ENCODE assay signal across 27 mouse cellular contexts in the genomic region with DNA sequence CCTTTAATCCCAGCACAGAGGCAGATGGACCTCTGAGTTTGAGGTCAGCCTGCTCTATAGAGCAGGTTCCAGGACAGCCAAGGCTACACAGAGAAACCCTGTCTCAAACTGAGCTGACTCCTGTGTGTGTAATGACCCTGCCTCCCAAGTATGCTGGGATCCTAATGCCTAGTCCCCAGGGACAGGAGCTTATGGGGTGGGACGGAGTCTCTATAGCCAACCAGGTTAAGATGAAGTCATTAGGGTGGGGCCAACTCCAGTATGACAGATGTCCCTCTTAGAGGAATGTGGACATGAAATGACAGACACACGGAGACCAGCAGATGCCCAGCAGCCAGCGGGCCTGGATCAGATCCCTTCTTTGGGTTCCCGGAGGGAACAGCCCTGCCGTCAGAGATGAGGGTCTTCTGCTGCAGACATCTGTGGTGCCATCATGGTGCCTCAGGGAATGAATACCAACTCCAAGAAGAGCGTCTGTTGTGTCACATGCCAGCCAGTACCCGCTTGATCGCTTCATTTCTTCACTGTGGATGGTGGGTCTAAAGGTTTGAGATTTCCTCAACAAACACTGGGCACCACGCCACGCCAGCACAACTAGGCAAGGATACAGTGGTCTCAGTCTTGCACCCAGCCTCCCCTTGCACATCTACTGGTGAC. TPM values are rescaled to one million over a fixed set of nuclear protein-coding genes. Genes with fewer than 3 reads are reported as not detected.
DNase-seq lines count a peak whose midpoint lies in the region; ATAC-seq and TF ChIP-seq lines count a peak whose summit lies in the region.
"Had no signal": no experiment of that assay in that cellular context is flagged by ENCODE, and none has a peak within 500 bp of the region (broad histone marks: within the 10 kb centered on the region; RNA-seq: fewer than 3 reads in every experiment).

No protein-coding gene starts in this region.

- H3K9me3 ChIP-seq in hindbrain, embryonic 16.5 days (ENCODE audit: control insufficient read depth, low read length) = no peaks in the 10 kb centered on the region
- H3K9me3 ChIP-seq in hindbrain, embryonic 14.5 days (ENCODE audit: control insufficient read depth, low read length) = no peaks in the 10 kb centered on the region
- H3K9me3 ChIP-seq: embryonic facial prominence, embryonic 15.5 days; heart, embryonic 10.5 days; limb, embryonic 10.5 days; stomach, embryonic 15.5 days had no signal

- H3K27ac ChIP-seq in hindbrain, embryonic 16.5 days (ENCODE audit: low read depth, low read length) = no peak overlapping the region; the same call in 1 of the 2 replicates
- H3K27ac ChIP-seq in hindbrain, embryonic 14.5 days = no peak overlapping the region; the same call in 1 of the 2 replicates
- no peak overlapping the region for H3K27ac ChIP-seq in gastrocnemius, adult 2 months
- H3K27ac ChIP-seq: embryonic facial prominence, embryonic 15.5 days; heart, embryonic 10.5 days; limb, embryonic 10.5 days; stomach, embryonic 15.5 days had no signal

- no peak overlapping the region for H3K4me2 ChIP-seq in hindbrain, embryonic 16.5 days (ENCODE audit: low read length)
- no peak overlapping the region for H3K4me2 ChIP-seq in hindbrain, embryonic 14.5 days (replicated peaks)
- H3K4me2 ChIP-seq: embryonic facial prominence, embryonic 15.5 days; stomach, embryonic 15.5 days had no signal

- intact Hi-C loops in gastrocnemius, adult 2 months (cut with DNase I) = no loop called here

- no peak overlapping the region for H3K4me3 ChIP-seq in hindbrain, embryonic 16.5 days (ENCODE audit: low read length)
- no peak overlapping the region for H3K4me3 ChIP-seq in hindbrain, embryonic 14.5 days (replicated peaks; ENCODE audit: low read length)
- no peak overlapping the region for H3K4me3 ChIP-seq in gastrocnemius, adult 2 months
- H3K4me3 ChIP-seq: embryonic facial prominence, embryonic 15.5 days; heart, embryonic 10.5 days; limb, embryonic 10.5 days; stomach, embryonic 15.5 days had no signal

- no peak overlapping the region for H3K9ac ChIP-seq in hindbrain, embryonic 16.5 days (ENCODE audit: low read depth, low read length)
- H3K9ac ChIP-seq in hindbrain, embryonic 14.5 days = no peak overlapping the region
- H3K9ac ChIP-seq: embryonic facial prominence, embryonic 15.5 days; liver, postnatal 0 days; stomach, embryonic 15.5 days had no signal

- DNase-seq in cerebellum, postnatal 10 days = peak; percentile 78
- no peak for DNase-seq in cerebellum, adult 18-20 months
- no peak for DNase-seq in hindbrain, embryonic 14.5 days (ENCODE audit: low spot score)
- DNase-seq in right cerebral cortex, postnatal 4 days = peak; percentile 59
- DNase-seq in right cerebral cortex, adult 2 months (ENCODE audit: low spot score in 2 of 2) = no peak
- DNase-seq in gastrocnemius, adult 2 months = no peak
- DNase-seq: adrenal gland, adult 8-10 months; cerebellum, adult 9-11 months; embryo, embryonic 11 days; heart, postnatal 10 days; kidney, adult 2 months; kidney, postnatal 14 days; liver, postnatal 0 days; lung, postnatal 10 days; right cerebral cortex, postnatal 25 days; thymus, adult 18-20 months had no signal

- no peak for TF ChIP-seq CTCF in gastrocnemius, adult 2 months (IDR thresholded peaks at IDR 0.05)

- 77% methylated on average over 10 of the region's 10 CpGs for WGBS in hindbrain, embryonic 16.5 days
- 71% methylated on average over 10 of the region's 10 CpGs for WGBS in hindbrain, embryonic 14.5 days

- peak; percentile 35; the same call in 1 of the 2 replicates for ATAC-seq in hindbrain, embryonic 16.5 days
- no peak for ATAC-seq in hindbrain, embryonic 14.5 days (ENCODE audit: low FRiP score)
- ATAC-seq in inflammation-experienced regulatory T-cells, adult 6 months = no peak
- ATAC-seq: CD4-positive, CD25-positive, alpha-beta regulatory T cell, adult 4 months; liver, postnatal 0 days; Patski had no signal

- no peaks in the 10 kb centered on the region for H3K27me3 ChIP-seq in hindbrain, embryonic 16.5 days (replicated peaks; ENCODE audit: control insufficient read depth, insufficient read depth, low read length)
- H3K27me3 ChIP-seq in hindbrain, embryonic 14.5 days (ENCODE audit: control insufficient read depth, insufficient read depth, low read length) = no peaks in the 10 kb centered on the region
- H3K27me3 ChIP-seq: embryonic facial prominence, embryonic 15.5 days; stomach, embryonic 15.5 days had no signal

- H3K36me3 ChIP-seq in hindbrain, embryonic 16.5 days (ENCODE audit: control insufficient read depth, insufficient read depth, low read length) = peaks cover 14% of the 10 kb centered on the region
- H3K36me3 ChIP-seq in hindbrain, embryonic 14.5 days (replicated peaks; ENCODE audit: control insufficient read depth, insufficient read depth) = peaks cover 48% of the 10 kb centered on the region
- H3K36me3 ChIP-seq: embryonic facial prominence, embryonic 15.5 days; heart, embryonic 10.5 days; limb, embryonic 10.5 days; stomach, embryonic 15.5 days had no signal

- peaks cover 17% of the 10 kb centered on the region for H3K4me1 ChIP-seq in hindbrain, embryonic 16.5 days (ENCODE audit: control insufficient read depth, insufficient read depth, low read depth, low read length)
- peaks cover 21% of the 10 kb centered on the region for H3K4me1 ChIP-seq in hindbrain, embryonic 14.5 days (replicated peaks; ENCODE audit: control insufficient read depth, insufficient read depth, low read length)
- H3K4me1 ChIP-seq: embryonic facial prominence, embryonic 15.5 days; heart, embryonic 10.5 days; stomach, embryonic 15.5 days had no signal

RNA-seq across cellular contexts. Expression of gene Disp3, which starts 48.2 kb away (rescaled TPM):
- polyA plus RNA-seq in hindbrain, embryonic 16.5 days (2015; fragmentation: Nextera tagmentation; extraction: Ambion mirVana) = 11.6 and 13.6 TPM in 2 replicates
- polyA plus RNA-seq in hindbrain, embryonic 14.5 days (2014; fragmentation: Nextera tagmentation; extraction: Ambion mirVana) = 16.6 and 16.9 TPM in 2 replicates
- polyA plus RNA-seq in inflammation-experienced regulatory T-cells, adult 6 months (2017; shearing (Covaris generic)) = not detected
- not detected for total RNA-seq in gastrocnemius, adult 2 months (2021)
- total RNA-seq: liver, adult 2 months; megakaryocyte progenitor cell, adult 5-6 weeks; monocyte, adult 5-6 weeks had no signal
- polyA plus RNA-seq: CD4-positive, CD25-positive, alpha-beta regulatory T cell, adult 4 months; liver, adult 2 months; liver, postnatal 0 days had no signal

Comparison
In these comparisons a context has a peak if more than half of its experiments do, and no peak if none do; other contexts are left out.
1. DNase-seq: peak in cerebellum, postnatal 10 days (2 of 2) and right cerebral cortex, postnatal 4 days (single experiment); none in cerebellum, adult 18-20 months (0 of 2), hindbrain, embryonic 14.5 days (single experiment), right cerebral cortex, adult 2 months (0 of 2) and gastrocnemius, adult 2 months (single experiment).
2. RNA of gene Disp3, which starts 48.2 kb away (polyA plus RNA-seq): 16.6 to 16.9 TPM in hindbrain, embryonic 14.5 days and 11.6 to 13.6 TPM in hindbrain, embryonic 16.5 days; not detected in inflammation-experienced regulatory T-cells, adult 6 months; every median in the first group is over 10 times any median in the second.